Mouse (Mus musculus): ENCODE measurements at regions not wholly inside any gene's neighbourhood (a gene's known extent, or its start where the extent isn't known, plus 50 kb on each side); places are given as distances from the start of the nearest gene placed in this dataset.

- TF ChIP-seq GATA1 (IDR thresholded peaks at IDR 0.05; ENCODE audit: low read length) (no peak), TAL1 (IDR thresholded peaks at IDR 0.05; ENCODE audit: low read length) (no peak)
Observed at GRCm38 (mm10) chr5:125915857-125916256, 384.3 kb downstream of the Tmem132b start.
